Mouse (Mus musculus) embryonic facial prominence, embryonic 11.5 days (tissue): ENCODE results near the gene Gm45799. TPM values are rescaled to one million over a fixed set of nuclear protein-coding genes. Genes with fewer than 3 reads are reported as not detected.

Experiments
- ATAC-seq: fragments of 200-750 bp; cut with Nextera tagmentation; replicated peaks from 2 replicates; pipeline ENCODE4 v1.8.0; 2017; ENCODE audit warnings: low read depth; ENCODE audit not compliant: insufficient number of reproducible peaks, low FRiP score, low TSS enrichment
- DNase-seq: peaks from one replicate; pipeline ENCODE4 v3.0.0-alpha.2; 2015; ENCODE audit warnings: low spot score
- H3K27ac ChIP-seq: fragments of 300-500 bp; sonication (generic); replicated peaks from 2 replicates; pipeline ENCODE4 v1.5.1; 2014; ENCODE audit warnings: mild to moderate bottlenecking, low read depth, low read length, control low read depth
- H3K27me3 ChIP-seq: fragments of 300-500 bp; sonication (generic); 2 replicates; pipeline ENCODE4 v1.6.1; 2014; ENCODE audit warnings: mild to moderate bottlenecking, low read length, moderate library complexity, mixed read lengths; ENCODE audit not compliant: control insufficient read depth, insufficient read depth
- H3K36me3 ChIP-seq: fragments of 300-500 bp; sonication (generic); replicated peaks from 2 replicates; pipeline ENCODE4 v1.6.1; 2014; ENCODE audit warnings: low read depth, mild to moderate bottlenecking, low read length, moderate library complexity, mixed read lengths; ENCODE audit not compliant: control insufficient read depth, insufficient read depth
- H3K4me1 ChIP-seq: fragments of 300-500 bp; sonication (generic); 2 replicates; pipeline ENCODE4 v1.6.1; 2014; ENCODE audit warnings: low read length, mixed read lengths; ENCODE audit not compliant: control insufficient read depth, insufficient read depth
- H3K4me2 ChIP-seq: fragments of 300-500 bp; sonication (generic); 2 replicates; pipeline ENCODE4 v1.6.1; 2014; ENCODE audit warnings: low read depth, mild to moderate bottlenecking, control low read depth, low read length, moderate library complexity
- H3K4me3 ChIP-seq: fragments of 300-500 bp; sonication (generic); 2 replicates; pipeline ENCODE4 v1.5.1; 2014; ENCODE audit warnings: low read depth, low read length, control low read depth
- H3K9ac ChIP-seq: fragments of 300-500 bp; sonication (generic); replicated peaks from 2 replicates; pipeline ENCODE4 v1.6.1; 2014; ENCODE audit warnings: mild to moderate bottlenecking, control low read depth, low read length
- H3K9me3 ChIP-seq: fragments of 300-500 bp; sonication (generic); replicated peaks from 2 replicates; pipeline ENCODE4 v1.6.1; 2016; ENCODE audit warnings: mild to moderate bottlenecking, low read length, inconsistent platforms, mixed read lengths; ENCODE audit not compliant: control insufficient read depth
- WGBS: fragments of 180-500 bp; shearing (Covaris S2); extraction: QIAGEN DNeasy Blood & Tissue Kit; methylation state at CpG from one replicate; pipeline ENCODE4 v1.1.7; 2014; 5-methylcytosine and 5-hydroxymethylcytosine counted together
- polyA plus RNA-seq: library from polyadenylated mRNA; unstranded; fragments of >200 nt; fragmentation: Nextera tagmentation; extraction: Ambion mirVana; gene quantifications from 2 replicates; pipeline ENCODE4 v1.2.1, GENCODE M21; 2014

Gene Gm45799
- polyA plus RNA-seq, 1 experiment from 2014 or later = 7.7 TPM

- Histone ChIP-seq H3K9me3 (no peaks in the 10 kb centered on the region), H3K27me3 (no peaks in the 10 kb centered on the region), H3K4me1 (no peaks in the 10 kb centered on the region), H3K4me2 (no peak overlapping the region), H3K9ac (no peak overlapping the region), H3K27ac (no peak overlapping the region), H3K36me3 (no peaks in the 10 kb centered on the region), H3K4me3 (no peak overlapping the region)
- 77% methylated on average over 4 of the region's 4 CpGs for whole genome bisulfite sequencing
- ATAC-seq (peak; percentile 60; the same call in 1 of the 2 replicates), DNase-seq (peak; percentile 78)
These were observed 86.0 kb downstream of the Gm45799 start for GRCm38 (mm10) chr7:105726144-105726979.

- H3K36me3 ChIP-seq = no peaks in the 10 kb centered on the region
These were observed 86.6 kb downstream of the Gm45799 start for GRCm38 (mm10) chr7:105726980-105727325.

GRCm38 (mm10) chr7:105728701-105729428, 88.5 kb downstream of the Gm45799 start:
- no peak overlapping the region for H3K4me3 ChIP-seq
- ATAC-seq (no peak), DNase-seq (no peak)
- no peaks in the 10 kb centered on the region for H3K4me1 ChIP-seq
- no peak overlapping the region for H3K27ac ChIP-seq
- H3K27me3 ChIP-seq = no peaks in the 10 kb centered on the region
- no peak overlapping the region for H3K4me2 ChIP-seq
- H3K9me3 ChIP-seq = no peaks in the 10 kb centered on the region
- peaks cover 3% of the 10 kb centered on the region; the same call in 1 of the 2 replicates for H3K36me3 ChIP-seq
- WGBS = 80% methylated on average over 6 of the region's 6 CpGs
- no peak overlapping the region for H3K9ac ChIP-seq

More at GRCm38 (mm10) chr7:105726980-105727325, 86.6 kb downstream of the Gm45799 start:
- no peak overlapping the region for H3K4me2 ChIP-seq
- H3K4me3 ChIP-seq = no peak overlapping the region
- ATAC-seq (no peak), DNase-seq (no peak)
- no peak overlapping the region for H3K27ac ChIP-seq
- H3K9me3 ChIP-seq = no peaks in the 10 kb centered on the region
- H3K9ac ChIP-seq = no peak overlapping the region
- no peaks in the 10 kb centered on the region for H3K4me1 ChIP-seq
- H3K27me3 ChIP-seq = no peaks in the 10 kb centered on the region
- WGBS = 97% methylated on average over 4 of the region's 4 CpGs

GRCm38 (mm10) chr7:105733836-105734235, 93.5 kb downstream of the Gm45799 start:
- DNase-seq = no peak
- Histone ChIP-seq H3K4me2 (no peak overlapping the region), H3K9ac (no peak overlapping the region), H3K27me3 (no peaks in the 10 kb centered on the region), H3K27ac (no peak overlapping the region), H3K4me1 (no peaks in the 10 kb centered on the region), H3K36me3 (peaks cover 7% of the 10 kb centered on the region), H3K4me3 (no peak overlapping the region), H3K9me3 (no peaks in the 10 kb centered on the region)
- ATAC-seq = no peak
- WGBS = 93% methylated on average over 11 of the region's 11 CpGs

Other genes with a start within 250 kb of the Gm45799 start
- gene Fam160a2, start 240.5 kb upstream of the Gm45799 start, polyA plus RNA-seq = 26.7 and 30.3 TPM in 2 replicates
- gene Cnga4, start 236.0 kb upstream of the Gm45799 start, polyA plus RNA-seq = 0.11 TPM in 1 of 2 replicates, not detected in the other
- 0.10 and 0.15 TPM in 2 replicates for gene Cckbr, start 214.8 kb upstream of the Gm45799 start, polyA plus RNA-seq
- gene Cavin3, start 158.3 kb upstream of the Gm45799 start, polyA plus RNA-seq = 23.9 and 25.7 TPM in 2 replicates
- 38.5 and 45.2 TPM in 2 replicates for gene Smpd1, start 86.2 kb upstream of the Gm45799 start, polyA plus RNA-seq
- 59.7 and 68.7 TPM in 2 replicates for gene Apbb1, start 58.9 kb upstream of the Gm45799 start, polyA plus RNA-seq
- 0.14 and 0.59 TPM in 2 replicates for gene Hpx, start 40.4 kb upstream of the Gm45799 start, polyA plus RNA-seq
- 19.2 and 23.6 TPM in 2 replicates for gene Trim3, start 7.0 kb upstream of the Gm45799 start, polyA plus RNA-seq
- gene Timm10b, start 496 bp upstream of the Gm45799 start, polyA plus RNA-seq = 150 and 152 TPM in 2 replicates
- gene Arfip2, start 136 bp upstream of the Gm45799 start, polyA plus RNA-seq = 71.2 and 76.3 TPM in 2 replicates
- gene Dnhd1, start 10.3 kb downstream of the Gm45799 start, polyA plus RNA-seq = 0.28 and 1.4 TPM in 2 replicates
- 239 TPM in 2 replicates for gene Ilk, start 96.0 kb downstream of the Gm45799 start, polyA plus RNA-seq
- 46.2 and 51.2 TPM in 2 replicates for gene Rrp8, start 96.8 kb downstream of the Gm45799 start, polyA plus RNA-seq
- gene Taf10, start 103.8 kb downstream of the Gm45799 start, polyA plus RNA-seq = 168 and 181 TPM in 2 replicates
- gene Tpp1, start 111.7 kb downstream of the Gm45799 start, polyA plus RNA-seq = 38.1 and 42.6 TPM in 2 replicates
- 18.5 and 19.3 TPM in 2 replicates for gene Dchs1, start 147.1 kb downstream of the Gm45799 start, polyA plus RNA-seq
- 294 and 319 TPM in 2 replicates for gene Mrpl17, start 170.5 kb downstream of the Gm45799 start, polyA plus RNA-seq